Mouse (Mus musculus) kidney, embryonic 14.5 days (tissue): Measurements from ENCODE around the gene Wdr66. TPM values are rescaled to one million over a fixed set of nuclear protein-coding genes. Genes with fewer than 3 reads are reported as not detected.
A peak's percentile ranks its signal among the peaks of the same experiment; 100 is the strongest.

Experiments
- ATAC-seq: fragments of 200-750 bp; cut with Nextera tagmentation; 2 replicates; pipeline ENCODE4 v1.8.0; 2017; ENCODE audit warnings: moderate number of reproducible peaks, mild to moderate bottlenecking, moderate TSS enrichment, moderate library complexity; ENCODE audit not compliant: low FRiP score, low TSS enrichment
- H3K27ac ChIP-seq: fragments of 300-500 bp; sonication (generic); 2 replicates; pipeline ENCODE4 v1.5.1; 2014; ENCODE audit warnings: low read depth, mild to moderate bottlenecking, low read length, moderate library complexity, mixed read lengths
- H3K27me3 ChIP-seq: fragments of 300-500 bp; sonication (generic); 2 replicates; pipeline ENCODE4 v1.6.1; 2014; ENCODE audit warnings: mild to moderate bottlenecking, low read length; ENCODE audit not compliant: control insufficient read depth, insufficient read depth
- H3K36me3 ChIP-seq: fragments of 300-500 bp; sonication (generic); 2 replicates; pipeline ENCODE4 v1.6.1; 2014; ENCODE audit warnings: low read length, mixed read lengths; ENCODE audit not compliant: control insufficient read depth, insufficient read depth
- H3K4me1 ChIP-seq: fragments of 300-500 bp; sonication (generic); 2 replicates; pipeline ENCODE4 v1.6.1; 2014; ENCODE audit warnings: low read length, mixed read lengths; ENCODE audit not compliant: control insufficient read depth, insufficient read depth
- H3K4me2 ChIP-seq: fragments of 300-500 bp; sonication (generic); replicated peaks from 2 replicates; pipeline ENCODE4 v1.6.1; 2014; ENCODE audit warnings: low read depth, mild to moderate bottlenecking, low read length
- H3K4me3 ChIP-seq: fragments of 300-500 bp; sonication (generic); 2 replicates; pipeline ENCODE4 v1.5.1; 2014; ENCODE audit warnings: mild to moderate bottlenecking, low read length
- H3K9ac ChIP-seq: fragments of 300-500 bp; sonication (generic); 2 replicates; pipeline ENCODE4 v1.6.1; 2014; ENCODE audit warnings: low read depth, mild to moderate bottlenecking, low read length, moderate library complexity
- H3K9me3 ChIP-seq: fragments of 300-500 bp; sonication (generic); 2 replicates; pipeline ENCODE4 v1.6.1; 2016; ENCODE audit warnings: low read length; ENCODE audit not compliant: control insufficient read depth
- WGBS: fragments of 180-500 bp; shearing (Covaris S2); extraction: QIAGEN DNeasy Blood & Tissue Kit; methylation state at CpG from one replicate; pipeline ENCODE4 v1.1.7; 2014; 5-methylcytosine and 5-hydroxymethylcytosine counted together
- polyA plus RNA-seq: library from polyadenylated mRNA; unstranded; fragments of >200 nt; fragmentation: Nextera tagmentation; extraction: Ambion mirVana; gene quantifications from 2 replicates; pipeline ENCODE4 v1.2.1, GENCODE M21; 2014

Wdr66 gene
- polyA plus RNA-seq, 1 experiment from 2014 or later: 2.7 TPM

DNA sequence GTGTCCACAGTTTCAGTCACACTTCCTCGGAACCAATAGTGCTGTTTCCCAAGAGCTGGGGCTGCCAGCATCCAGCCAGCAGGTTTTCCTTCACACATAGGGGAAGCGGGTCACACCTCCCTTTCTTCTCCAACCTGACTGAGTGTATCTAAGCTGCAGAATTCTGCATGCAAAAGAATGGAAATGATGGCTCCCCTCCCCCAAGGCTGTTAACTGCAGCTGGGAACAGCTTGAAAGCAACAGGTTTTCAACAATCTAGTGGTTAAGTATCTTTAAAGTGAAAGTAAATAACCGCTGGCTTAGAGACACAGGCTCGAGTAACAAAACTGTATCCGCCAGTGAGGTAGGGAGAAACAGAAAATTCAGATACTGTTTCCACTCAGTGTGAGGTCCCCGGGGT, 66.1 kb downstream of the Wdr66 start:
- H3K4me2 ChIP-seq: peak overlapping the region; percentile 42
- H3K27ac ChIP-seq: peak overlapping the region; percentile 38; the same call in 1 of the 2 replicates

DNA sequence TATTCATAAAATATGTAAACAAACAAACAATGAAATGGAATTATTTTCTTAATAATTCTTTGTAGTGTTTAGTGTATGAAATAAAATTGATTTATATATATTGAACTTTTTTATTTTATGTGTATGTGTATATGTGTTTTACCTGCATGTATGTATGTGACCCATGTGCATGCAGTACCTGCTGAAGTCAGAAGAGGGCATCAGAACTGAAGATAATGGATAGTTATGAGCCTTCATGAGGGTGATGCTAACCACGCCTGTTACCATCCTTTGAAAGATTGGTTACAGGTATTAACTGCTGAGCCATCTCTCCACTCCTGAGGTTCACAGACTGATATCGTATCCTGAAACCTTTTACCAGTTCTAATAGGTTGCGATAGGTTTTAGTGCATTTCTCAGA, 68.2 kb downstream of the Wdr66 start:
- no peaks in the 10 kb centered on the region for H3K27me3 ChIP-seq
- H3K36me3 ChIP-seq: no peaks in the 10 kb centered on the region
- H3K4me3 ChIP-seq: no peak overlapping the region
- 0 out of 2 replicates have a peak, but pooled peaks cover 6% of the 10 kb centered on the region for H3K4me1 ChIP-seq
- WGBS: 94% methylated on average over 3 of the region's 3 CpGs
- H3K9me3 ChIP-seq: no peaks in the 10 kb centered on the region
- H3K9ac ChIP-seq: no peak overlapping the region
- no peak overlapping the region for H3K4me2 ChIP-seq
- no peak overlapping the region for H3K27ac ChIP-seq
- no peak for ATAC-seq

More for the DNA sequence above, 66.1 kb downstream of the Wdr66 start:
- ATAC-seq: 0 out of 2 replicates have a peak, but pooled peaks have one; percentile 36
- 0 out of 2 replicates have a peak overlapping the region, but pooled peaks have one; percentile 31 for H3K9ac ChIP-seq
- H3K36me3 ChIP-seq: no peaks in the 10 kb centered on the region
- WGBS: 7% methylated on average over 6 of the region's 6 CpGs
- peaks cover 6% of the 10 kb centered on the region for H3K4me1 ChIP-seq
- H3K27me3 ChIP-seq: no peaks in the 10 kb centered on the region
- no peaks in the 10 kb centered on the region for H3K9me3 ChIP-seq
- peak overlapping the region; percentile 33 for H3K4me3 ChIP-seq

DNA sequence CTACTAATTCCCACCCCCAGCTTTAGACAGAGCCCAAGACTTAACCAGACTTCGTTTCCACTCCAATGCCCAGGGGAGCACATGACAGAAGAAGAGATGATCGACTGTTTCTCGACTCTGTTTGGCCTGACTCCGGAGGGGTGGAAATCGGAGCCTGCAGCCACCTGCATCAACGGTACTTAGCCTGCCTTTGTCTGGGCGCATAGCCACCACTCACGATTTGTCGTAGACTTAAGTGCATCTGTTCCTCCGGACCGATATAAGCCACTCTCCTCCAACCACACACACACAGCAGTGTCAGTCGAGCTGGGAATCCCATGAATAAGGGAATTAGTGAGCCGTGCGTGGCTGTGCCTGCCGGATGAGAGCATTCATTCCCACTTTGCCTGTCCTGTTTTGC, 72.3 kb downstream of the Wdr66 start:
- Histone ChIP-seq H3K9ac (no peak overlapping the region), H3K9me3 (no peaks in the 10 kb centered on the region), H3K27me3 (no peaks in the 10 kb centered on the region), H3K4me3 (no peak overlapping the region), H3K36me3 (no peaks in the 10 kb centered on the region), H3K4me2 (no peak overlapping the region; the same call in 1 of the 2 replicates), H3K27ac (peak overlapping the region; percentile 34; the same call in 1 of the 2 replicates), H3K4me1 (peaks cover 17% of the 10 kb centered on the region)
- WGBS: 14% methylated on average over 15 of the region's 15 CpGs
- peak; percentile 68 for ATAC-seq

DNA sequence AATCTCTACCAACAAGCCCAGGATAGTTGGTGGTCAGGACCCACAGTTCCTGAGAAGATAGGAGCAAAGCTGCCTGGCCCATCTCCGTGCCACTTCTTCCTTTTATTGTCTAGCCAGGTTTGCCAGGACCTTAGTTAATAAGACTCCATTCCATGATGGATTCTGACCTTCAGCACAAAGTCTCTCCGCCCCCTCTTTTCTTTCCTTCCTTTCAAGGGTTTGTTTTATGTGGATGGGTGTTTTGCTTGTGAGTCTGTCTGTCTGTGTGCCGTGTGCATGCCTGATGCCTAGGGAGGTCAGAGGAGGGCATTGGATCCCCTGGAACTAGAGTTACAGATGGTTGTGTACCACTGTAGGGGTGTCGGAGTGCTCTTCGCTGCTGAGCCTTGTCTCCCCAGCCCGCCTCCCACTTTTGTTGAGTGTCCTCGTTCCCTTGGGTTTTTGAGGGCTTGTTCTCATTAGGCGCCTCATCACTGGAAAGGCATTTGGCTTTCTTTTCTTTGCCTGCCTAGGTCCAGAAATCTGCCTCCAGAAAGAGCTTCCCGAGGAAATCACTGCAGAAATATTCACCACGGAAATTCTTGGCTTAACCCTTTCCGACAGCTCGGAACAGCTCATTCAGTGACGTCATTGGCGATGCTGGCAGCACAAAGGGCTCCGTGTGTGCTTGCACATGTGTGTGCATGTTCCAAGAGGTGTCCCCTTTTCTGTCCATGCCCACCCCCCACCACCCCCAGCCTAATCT, 74.3 kb downstream of the Wdr66 start:
- no peak overlapping the region for H3K4me3 ChIP-seq
- no peaks in the 10 kb centered on the region for H3K9me3 ChIP-seq
- ATAC-seq: no peak
- peak overlapping the region; percentile 12; the same call in 1 of the 2 replicates for H3K9ac ChIP-seq
- no peaks in the 10 kb centered on the region for H3K36me3 ChIP-seq
- H3K4me1 ChIP-seq: peaks cover 17% of the 10 kb centered on the region
- H3K27me3 ChIP-seq: no peaks in the 10 kb centered on the region
- H3K4me2 ChIP-seq: no peak overlapping the region
- peak overlapping the region; percentile 38; the same call in 1 of the 2 replicates for H3K27ac ChIP-seq
- WGBS: 65% methylated on average over 15 of the region's 15 CpGs

DNA sequence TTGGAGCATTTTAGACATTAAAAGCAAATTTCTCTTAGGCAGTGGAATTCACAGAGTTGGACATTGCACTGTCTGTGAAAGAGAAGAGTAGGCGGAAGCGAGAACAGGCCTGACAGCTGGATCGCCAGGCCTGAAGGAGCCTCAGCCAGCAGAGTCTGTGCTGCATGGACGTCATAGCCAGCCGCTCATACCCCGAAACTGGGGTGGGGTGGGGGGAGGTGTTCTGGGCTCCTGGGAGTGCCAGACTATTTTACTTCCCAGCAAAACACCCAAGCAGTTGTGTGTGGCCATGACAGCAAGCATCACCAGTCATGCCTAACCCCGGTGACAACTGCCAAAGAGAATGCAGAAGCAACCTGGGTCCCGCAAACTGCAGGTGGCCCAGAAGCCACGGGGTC, 74.8 kb downstream of the Wdr66 start:
- H3K9ac ChIP-seq: no peak overlapping the region
- 64% methylated on average over 9 of the region's 9 CpGs for WGBS
- no peaks in the 10 kb centered on the region for H3K27me3 ChIP-seq
- H3K36me3 ChIP-seq: no peaks in the 10 kb centered on the region
- no peak overlapping the region for H3K4me2 ChIP-seq
- peaks cover 17% of the 10 kb centered on the region for H3K4me1 ChIP-seq
- no peaks in the 10 kb centered on the region for H3K9me3 ChIP-seq
- H3K27ac ChIP-seq: peak overlapping the region; percentile 38; the same call in 1 of the 2 replicates
- ATAC-seq: peak; percentile 45; the same call in 1 of the 2 replicates
- H3K4me3 ChIP-seq: no peak overlapping the region

DNA sequence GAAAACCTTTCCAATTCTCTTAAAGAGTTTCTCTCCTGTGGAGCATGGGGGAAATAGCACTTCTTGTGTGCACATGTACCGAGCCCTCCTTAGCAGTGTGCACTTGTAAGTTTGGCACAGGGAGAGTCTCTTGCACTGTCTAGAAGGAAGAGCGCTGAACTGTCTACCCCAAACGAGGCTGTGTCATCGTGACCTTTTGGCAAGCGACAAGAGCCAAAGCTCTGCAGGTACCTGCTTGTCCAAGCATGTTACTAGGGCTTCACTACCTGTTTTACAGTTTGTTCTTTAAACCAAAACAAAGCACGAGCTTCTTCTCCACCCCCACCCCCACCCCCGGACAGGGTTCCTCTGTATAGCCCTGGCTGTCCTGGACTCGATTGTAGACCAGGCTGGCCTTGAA, 75.8 kb downstream of the Wdr66 start:
- Histone ChIP-seq H3K4me1 (peaks cover 17% of the 10 kb centered on the region), H3K4me3 (no peak overlapping the region), H3K4me2 (no peak overlapping the region), H3K27me3 (no peaks in the 10 kb centered on the region), H3K36me3 (no peaks in the 10 kb centered on the region), H3K27ac (no peak overlapping the region), H3K9me3 (no peaks in the 10 kb centered on the region), H3K9ac (no peak overlapping the region)
- ATAC-seq: no peak
- WGBS: 87% methylated on average over 8 of the region's 8 CpGs

DNA sequence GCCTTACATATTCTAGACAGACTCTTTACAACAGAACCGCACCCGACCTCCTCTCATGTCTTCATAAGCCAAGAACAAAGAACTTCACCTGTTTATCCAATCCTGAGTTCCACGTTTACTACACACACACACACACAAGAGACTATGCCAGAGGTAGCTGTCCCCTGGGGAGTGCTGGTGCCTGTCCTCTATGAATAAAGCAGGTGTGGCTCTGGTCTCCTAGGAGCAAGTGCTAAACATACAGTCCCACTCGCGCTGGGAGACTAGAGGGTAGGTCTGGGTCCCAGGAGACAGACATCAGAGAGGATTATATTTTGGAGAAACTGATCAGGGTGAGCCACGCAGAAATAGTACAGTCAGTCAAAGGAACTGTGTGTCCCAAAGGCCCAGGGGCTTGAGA, 81.7 kb downstream of the Wdr66 start:
- no peaks in the 10 kb centered on the region for H3K9me3 ChIP-seq
- no peak overlapping the region for H3K4me3 ChIP-seq
- WGBS: 88% methylated on average over 6 of the region's 6 CpGs
- no peaks in the 10 kb centered on the region for H3K27me3 ChIP-seq
- no peaks in the 10 kb centered on the region for H3K36me3 ChIP-seq
- H3K4me1 ChIP-seq: no peaks in the 10 kb centered on the region
- H3K4me2 ChIP-seq: no peak overlapping the region
- no peak overlapping the region for H3K27ac ChIP-seq
- no peak overlapping the region for H3K9ac ChIP-seq
- no peak for ATAC-seq

DNA sequence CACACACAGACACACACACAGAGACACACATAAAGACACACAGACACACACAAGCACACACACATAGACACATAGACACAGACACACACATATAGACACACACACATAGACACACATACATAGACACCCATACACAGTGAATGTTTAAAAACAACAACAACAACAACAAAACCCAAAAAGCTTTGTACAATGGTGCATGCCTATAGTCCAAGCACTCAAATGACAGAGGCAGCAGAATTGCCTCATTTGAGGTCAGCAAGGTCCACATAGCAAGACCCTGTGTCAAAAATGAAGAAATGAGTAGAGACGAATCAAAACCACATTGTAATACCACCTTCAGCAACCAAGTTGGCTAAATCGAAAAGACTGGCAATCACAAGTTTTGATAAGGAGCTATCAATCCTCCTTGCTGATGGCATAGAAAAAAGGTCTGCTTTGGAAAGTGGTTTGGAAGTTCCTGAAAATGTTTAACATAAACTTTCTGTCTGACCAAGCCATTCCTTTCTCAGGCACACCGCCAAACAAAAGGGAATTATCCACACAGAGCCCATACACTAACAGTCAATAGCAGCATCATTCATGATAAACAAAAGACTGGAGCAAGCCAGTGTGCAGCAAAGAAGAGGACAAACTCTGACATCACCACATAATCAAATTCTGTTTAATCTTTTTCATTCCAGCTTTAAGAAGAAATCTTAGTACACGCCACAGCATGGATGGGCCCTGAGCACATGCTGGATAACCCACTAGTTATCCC, 84.5 kb downstream of the Wdr66 start:
- WGBS: 92% methylated on average over 4 of the region's 4 CpGs
- no peak overlapping the region for H3K4me3 ChIP-seq
- H3K4me1 ChIP-seq: no peaks in the 10 kb centered on the region
- no peak overlapping the region for H3K27ac ChIP-seq
- H3K9ac ChIP-seq: 0 out of 2 replicates have a peak overlapping the region, but pooled peaks have one; percentile 7
- H3K36me3 ChIP-seq: no peaks in the 10 kb centered on the region
- no peaks in the 10 kb centered on the region for H3K27me3 ChIP-seq
- no peaks in the 10 kb centered on the region for H3K9me3 ChIP-seq
- ATAC-seq: no peak
- H3K4me2 ChIP-seq: no peak overlapping the region

DNA sequence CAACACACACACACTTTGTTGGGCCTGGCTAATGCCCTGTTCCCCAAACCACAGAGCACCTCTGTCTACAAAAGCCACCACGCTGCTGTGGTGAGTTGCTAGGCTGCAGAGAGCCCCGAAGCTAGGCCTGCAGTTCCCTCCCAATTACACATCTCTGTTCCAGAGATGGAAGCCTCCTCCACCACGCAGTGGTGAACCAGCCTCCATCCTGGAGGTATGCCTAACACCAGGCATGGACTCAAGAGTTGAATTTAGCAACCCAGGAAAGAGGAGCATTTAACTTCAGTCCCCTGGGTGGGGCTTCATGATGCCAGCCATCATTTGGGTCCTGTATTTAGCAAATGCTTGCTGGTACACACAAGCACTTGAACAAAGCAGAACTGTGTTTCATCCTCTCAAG, 86.6 kb downstream of the Wdr66 start:
- H3K27ac ChIP-seq: no peak overlapping the region

More for the DNA sequence above, 86.6 kb downstream of the Wdr66 start:
- ATAC-seq: no peak
- WGBS: 82% methylated on average over 3 of the region's 3 CpGs
- no peak overlapping the region for H3K4me3 ChIP-seq
- H3K27me3 ChIP-seq: no peaks in the 10 kb centered on the region
- no peaks in the 10 kb centered on the region for H3K9me3 ChIP-seq
- no peak overlapping the region for H3K9ac ChIP-seq
- H3K4me1 ChIP-seq: no peaks in the 10 kb centered on the region
- no peak overlapping the region for H3K4me2 ChIP-seq
- H3K36me3 ChIP-seq: no peaks in the 10 kb centered on the region
